Mouse (Mus musculus): ENCODE results near the gene Fkrp.

The Fkrp gene

DNA sequence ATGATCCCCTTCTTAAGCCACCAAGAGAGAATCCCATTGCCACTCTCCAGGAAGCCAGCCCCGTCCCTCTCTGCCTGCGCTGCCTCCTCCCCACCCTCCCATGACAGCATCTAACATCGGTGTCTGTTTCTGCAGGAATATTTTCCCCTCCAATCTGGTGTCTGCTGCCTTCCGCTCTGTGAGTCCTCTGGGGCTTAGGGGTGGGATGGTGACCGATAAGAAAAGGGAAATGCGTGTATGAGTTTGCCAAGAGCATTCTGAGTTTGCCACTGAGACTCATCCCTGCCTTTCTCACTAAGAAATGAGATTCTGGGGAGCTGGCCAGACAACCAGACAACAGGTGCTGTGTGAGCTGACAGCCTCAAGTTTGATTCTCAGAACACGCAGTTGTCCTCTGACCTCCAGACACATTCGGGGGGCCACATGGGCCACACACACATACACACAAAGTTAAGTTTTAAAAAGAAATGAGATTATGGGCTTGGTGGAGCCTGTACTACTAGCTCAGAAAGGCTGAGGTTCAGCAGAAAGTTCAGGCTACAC is 30.9 kb downstream of the Fkrp start:
- no peak for DNase-seq (ENCODE audit: low spot score)

DNA sequence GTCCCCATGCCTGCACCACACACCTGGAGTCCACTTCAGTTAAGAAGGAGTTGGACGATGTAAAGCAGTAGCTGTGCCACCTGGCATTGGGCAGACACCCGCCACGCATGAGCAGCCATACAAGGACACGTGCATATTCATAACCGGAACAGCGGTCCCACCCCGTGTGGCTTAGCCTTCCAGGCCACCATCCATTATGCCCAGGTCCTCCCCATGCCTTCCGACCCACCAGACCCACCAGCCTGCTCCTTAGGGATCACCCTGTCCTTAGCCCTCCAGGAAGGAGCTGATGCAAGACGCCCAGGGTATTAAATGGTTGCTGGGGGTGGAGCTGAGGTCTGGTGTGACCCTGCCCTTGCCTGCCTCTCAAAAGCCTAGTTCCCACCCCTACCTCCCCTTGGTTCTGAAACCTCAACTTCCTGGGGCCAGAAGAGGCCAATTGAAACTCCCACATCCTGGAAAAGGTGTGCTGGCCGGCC is 32.0 kb downstream of the Fkrp start:
- DNase-seq (ENCODE audit: low spot score): no peak

DNA sequence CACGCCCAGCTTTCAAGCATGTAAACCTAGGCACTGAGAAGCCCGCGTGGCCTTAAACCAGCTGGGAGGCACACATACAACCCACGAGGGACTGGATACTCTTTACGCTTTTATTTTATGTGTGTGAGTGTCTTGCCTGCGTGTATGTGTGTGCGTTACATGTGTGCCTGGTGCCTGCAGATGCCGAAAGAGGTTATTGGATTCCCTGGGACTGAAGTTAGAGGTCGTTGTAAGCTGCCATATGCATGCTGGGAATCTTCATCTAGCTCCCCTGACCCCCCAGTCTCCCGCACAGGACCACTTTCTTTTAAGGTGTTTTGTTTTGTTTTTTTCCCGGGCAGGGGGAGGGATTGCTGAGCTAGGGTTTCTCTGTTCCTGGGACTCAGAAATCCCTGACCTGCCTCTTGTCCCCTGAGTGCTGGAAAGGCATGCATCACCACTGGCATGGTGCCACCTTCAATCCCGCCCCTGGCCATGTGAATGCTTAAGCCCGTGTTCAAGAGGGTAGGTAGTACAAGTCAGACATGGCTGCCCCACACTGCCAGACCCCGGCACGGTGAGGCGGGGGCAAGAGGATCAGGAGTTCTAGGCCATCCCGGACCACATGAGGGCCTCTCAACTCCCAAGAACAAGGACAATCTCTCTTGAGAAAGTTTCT is 32.6 kb downstream of the Fkrp start:
- DNase-seq (ENCODE audit: low spot score): peak; percentile 23

DNA sequence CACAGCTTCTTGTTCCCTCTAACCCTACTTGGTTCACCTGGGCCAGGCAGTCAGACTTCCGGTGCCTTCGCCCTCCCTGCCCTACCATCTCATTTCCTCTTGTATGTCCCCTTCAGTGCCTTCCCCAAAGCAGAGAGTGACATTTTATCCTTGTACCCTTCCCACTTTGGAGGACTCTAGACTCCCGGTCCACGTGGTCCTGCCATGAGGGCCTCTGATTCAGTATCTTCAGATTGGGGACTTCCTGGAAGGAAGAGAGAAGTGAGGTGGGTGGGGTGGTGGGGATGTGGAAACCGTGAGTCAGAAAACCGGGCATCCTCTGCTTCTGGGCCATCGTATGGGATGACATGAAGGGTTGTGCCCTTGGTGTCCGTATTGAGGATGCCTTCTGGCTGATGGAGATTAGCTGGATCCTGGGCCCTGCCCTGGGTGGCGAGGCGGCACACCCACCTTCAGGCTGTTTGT is 33.3 kb downstream of the Fkrp start:
- no peak for DNase-seq (ENCODE audit: low spot score)

DNA sequence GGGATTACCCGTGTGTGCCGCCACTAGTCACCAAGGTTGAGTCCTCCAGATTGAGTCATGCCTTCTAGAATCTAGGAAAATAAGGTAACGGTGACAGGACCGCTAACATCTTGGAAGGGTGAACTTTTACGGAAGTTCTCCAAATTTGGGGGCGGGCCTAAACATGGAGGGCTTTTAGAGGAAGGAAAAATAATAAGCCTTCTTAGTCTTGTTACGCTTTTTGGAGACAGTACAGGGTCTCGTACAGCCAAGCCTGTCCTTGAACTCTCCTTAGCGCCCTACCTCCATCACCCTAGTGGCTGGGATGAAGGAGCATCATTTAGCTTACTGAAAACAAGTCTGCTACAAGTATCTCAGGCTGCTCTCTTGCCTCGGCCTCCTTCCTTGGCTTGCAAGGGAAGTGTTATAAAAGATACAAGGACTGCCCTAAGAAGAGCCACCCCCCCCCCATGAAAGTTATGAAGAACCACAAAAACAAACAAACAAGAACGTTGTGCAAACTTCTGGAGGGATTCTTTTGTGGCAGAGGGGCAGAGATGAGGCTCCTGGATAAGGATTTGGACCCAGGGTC is 33.9 kb downstream of the Fkrp start:
- no peak for DNase-seq (ENCODE audit: low spot score)

DNA sequence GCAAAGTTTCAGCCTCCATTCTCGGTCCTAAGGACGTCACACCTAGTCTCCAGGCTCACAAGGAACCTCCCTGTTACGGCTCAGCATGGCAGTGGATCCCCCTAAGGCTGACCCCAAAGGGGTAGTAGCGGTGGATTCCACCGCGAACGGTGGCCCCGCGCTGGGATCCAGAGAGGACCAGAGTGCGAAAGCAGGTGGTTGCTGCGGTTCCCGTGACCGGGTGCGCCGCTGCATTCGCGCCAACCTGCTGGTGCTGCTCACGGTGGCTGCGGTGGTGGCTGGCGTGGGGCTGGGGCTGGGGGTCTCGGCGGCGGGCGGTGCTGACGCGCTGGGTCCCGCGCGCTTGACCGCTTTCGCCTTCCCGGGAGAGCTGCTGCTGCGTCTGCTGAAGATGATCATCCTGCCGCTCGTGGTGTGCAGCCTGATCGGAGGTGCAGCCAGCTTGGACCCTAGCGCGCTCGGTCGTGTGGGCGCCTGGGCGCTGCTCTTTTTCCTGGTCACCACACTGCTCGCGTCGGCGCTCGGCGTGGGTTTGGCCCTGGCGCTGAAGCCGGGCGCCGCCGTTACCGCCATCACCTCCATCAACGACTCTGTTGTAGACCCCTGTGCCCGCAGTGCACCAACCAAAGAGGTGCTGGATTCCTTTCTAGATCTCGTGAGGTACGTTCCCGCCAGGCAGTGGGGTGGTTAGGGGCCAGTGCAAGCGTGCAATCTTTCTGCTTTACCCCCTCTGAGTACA is 34.5 kb downstream of the Fkrp start:
- DNase-seq (ENCODE audit: low spot score): no peak

DNA sequence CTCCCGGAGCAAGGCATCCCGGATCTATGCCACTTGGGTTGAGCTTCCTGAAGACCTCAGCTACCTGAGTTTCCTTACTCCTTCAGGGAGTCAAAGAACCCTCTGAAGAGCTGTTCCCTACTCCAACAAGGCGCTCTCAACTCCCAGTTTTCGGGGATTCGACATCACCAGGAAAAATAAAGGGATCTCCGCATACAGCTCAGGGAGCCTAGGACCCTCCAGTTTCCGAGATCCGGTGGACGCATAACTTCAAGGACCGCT is 35.0 kb downstream of the Fkrp start:
- no peak for DNase-seq (ENCODE audit: low spot score)

DNA sequence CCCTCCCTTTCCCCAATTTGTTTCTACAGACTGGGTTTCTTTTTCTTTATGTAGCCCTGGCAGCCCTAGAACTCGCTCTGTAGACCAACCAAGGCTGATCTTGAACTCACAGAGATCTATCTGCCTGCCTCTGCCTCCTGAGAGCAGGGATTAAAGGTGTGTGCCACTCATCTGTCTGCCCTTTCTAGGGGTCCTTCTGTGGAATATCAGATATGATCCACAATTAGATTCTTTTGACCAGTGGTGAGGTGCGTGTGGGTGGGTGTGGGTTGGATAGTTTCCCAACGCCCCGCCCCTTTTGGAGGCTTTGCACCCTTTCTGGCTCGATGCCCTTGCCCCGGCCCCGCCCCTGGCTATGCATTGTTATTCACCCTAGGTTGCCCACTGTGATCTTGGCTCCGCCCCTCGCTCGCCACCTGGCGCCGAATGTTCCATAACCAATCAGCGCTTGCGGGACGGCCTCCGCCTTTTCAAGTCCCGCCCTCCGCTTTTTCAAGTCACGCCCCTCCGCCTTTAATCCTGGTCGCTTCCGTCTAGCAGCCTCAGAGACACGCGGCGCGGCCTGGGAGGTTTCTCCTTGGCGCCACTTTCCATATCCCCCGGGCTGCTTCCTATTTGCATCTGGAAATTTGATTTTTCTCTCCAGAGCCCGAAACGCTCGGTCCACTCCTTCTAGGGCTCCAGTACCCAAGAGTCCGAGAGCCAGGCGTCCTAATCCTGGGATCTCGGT is 35.5 kb downstream of the Fkrp start, which contains the start of gene Slc1a5:
Gene Slc1a5, plus strand, starts transcription at position 516 of the 730 bp plus-strand sequence.
- DNase-seq (ENCODE audit: low spot score): peak; percentile 70

DNA sequence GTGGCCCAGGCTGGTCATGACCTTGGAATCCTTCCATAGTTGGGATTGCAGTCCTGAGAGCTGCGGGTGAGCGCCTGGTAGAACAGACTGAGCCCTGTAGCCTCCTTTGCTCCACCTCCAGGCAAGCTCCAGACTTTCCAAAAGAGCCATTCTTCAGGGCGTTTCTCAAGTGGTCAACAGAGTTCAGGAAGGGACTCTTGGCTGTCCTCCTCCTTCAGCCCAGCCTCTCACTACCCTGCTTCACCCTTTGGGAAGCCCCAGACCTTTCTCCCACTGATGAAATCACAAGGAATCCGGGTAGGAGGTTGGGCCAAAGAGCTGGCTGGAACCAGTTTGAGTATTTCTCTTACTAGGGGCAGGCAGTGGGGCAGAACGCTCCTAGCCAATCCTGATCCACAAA is 36.5 kb downstream of the Fkrp start:
- no peak for DNase-seq (ENCODE audit: low spot score)

DNA sequence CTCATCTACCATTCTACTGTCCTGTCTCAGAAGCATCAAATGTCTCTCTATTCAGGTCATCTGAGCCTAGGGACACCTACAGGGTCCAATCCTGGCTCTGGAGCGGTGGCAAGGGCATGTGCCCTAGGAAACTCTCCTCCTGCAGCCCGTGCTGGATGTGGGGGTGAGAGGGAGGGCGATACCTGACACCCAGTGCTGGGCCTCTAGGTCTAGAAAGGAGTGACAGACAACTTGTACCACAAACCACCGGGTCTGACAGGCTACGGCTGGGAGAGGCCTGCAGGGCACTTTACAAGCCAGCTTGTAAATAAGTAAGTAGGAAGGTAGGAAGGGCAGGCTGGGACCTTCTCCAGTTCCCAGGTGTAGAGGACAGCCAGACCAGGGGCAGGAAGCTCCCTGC is 40.6 kb downstream of the Fkrp start:
- no peak for DNase-seq (ENCODE audit: low spot score)

DNA sequence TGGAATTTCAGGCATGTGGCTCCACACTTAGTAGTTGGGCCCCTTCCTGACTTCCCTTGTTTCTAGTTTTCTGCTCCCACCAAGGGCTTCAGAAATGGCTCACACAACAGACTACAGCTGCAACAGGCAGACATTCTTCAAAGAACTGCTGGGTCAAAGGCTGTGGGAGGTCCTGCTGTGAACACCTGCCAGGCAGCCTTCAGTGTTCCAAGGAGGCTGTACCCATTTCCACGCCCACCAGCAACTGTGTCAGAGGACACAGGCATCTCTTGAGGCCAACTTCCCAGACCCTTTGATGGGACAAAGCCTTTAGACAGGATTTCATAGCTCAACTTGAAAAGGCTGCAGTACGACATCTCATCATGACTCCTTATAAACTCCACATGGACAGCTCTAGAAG is 50.1 kb downstream of the Fkrp start:
- no peak for DNase-seq (ENCODE audit: low spot score)

DNA sequence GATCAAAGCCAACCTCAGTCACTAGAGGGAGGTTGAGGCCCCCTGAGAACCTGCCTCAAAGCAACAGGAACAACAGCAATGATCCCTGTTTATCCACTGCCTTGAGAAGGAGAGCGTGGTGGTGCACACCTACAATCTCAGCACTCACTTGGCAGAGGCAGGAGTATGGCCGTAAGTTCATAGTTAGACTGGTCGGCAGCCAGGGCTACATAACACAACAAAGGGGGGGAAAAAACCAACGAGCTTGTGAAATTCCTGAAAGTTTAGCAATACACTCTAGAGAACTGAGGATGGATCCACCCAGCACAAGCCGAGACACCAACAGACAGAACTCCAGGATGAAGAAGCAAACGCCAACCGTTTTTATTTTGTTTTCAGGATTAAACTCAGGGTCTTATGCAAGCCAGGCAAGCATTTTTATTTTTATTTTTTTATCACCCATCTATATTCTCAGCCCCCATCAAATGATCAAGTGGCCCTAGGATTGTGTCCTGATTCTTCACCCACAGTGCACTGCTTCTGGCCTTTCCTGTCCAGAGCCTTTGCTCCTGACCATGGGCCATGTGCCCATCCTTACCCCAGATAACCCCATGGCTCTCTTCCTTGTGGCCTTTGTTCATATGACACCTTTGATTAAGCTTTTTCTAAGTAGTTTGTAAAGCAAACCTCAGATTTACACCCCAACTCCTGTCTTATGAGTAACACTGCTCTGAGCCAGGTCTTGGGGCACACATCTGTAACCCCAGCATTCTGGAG is 52.9 kb downstream of the Fkrp start:
- no peak for DNase-seq (ENCODE audit: low spot score)

DNA sequence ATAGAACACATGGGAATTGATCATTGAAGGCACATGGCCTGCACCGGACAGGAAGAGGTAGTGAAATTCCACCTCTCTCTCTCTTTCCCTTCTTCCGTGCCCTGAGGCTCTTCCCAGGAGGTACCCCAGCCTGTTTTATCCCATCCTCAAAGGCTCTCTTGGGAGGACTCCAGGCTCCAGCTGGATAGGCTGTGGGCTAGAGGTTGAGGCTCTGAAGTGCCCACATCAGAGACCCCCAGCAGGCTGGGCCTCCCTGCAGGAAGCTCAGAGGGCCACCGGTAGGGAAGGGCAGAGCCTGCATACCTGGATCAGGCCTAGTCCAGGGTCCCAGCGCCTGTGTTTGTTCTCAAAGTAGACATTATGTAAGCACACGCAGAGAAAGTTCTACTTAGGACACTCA is 54.9 kb downstream of the Fkrp start:
- no peak for DNase-seq (ENCODE audit: low spot score)

DNA sequence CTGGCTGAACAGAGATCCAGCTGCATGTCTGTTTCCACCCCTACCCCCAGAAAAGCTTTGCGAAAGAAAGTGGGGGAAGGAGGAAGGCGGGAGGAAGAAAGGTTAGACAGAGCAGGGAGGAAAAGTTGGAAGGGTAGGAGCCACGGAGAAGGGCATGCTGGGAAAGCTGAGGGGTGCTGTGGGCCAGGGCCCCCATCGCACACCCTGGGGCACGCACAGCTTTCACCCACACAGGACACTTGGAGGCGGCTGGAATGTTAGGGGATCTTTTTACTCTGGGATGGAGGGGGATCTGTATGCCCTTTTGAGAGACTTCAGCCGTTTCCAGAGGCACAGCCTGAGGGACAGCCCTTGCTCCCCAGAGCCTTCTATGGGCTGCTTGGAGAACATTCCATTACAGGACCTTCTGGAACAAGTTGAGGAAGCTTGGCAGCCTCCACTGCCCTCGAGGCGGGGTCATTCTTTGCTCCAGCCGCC is 55.5 kb downstream of the Fkrp start:
- DNase-seq (ENCODE audit: low spot score): no peak

DNA sequence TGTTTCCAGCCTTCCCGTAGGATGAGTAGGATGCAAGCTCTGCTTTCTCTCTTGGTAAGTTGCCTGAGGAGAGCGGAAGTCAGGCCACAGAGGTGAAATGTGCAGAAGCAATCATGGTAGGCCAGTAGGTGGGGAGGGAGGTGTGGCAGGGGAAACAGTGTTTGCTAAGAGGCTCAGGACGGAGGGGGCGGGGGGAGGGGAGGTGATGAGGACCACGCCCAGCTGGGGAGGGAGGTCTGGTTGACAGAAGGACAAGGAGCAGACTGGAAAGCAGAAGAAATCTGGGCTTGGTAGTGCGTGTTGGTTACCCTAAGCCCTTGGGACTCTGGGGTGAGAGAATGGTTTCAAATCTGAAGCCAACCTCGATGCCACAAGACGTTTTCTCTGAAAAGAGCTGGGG is 56.2 kb downstream of the Fkrp start:
- DNase-seq (ENCODE audit: low spot score): no peak
